Mouse (Mus musculus) hindbrain, embryonic 15.5 days (tissue): Measurements from ENCODE around the gene Copa. TPM values are rescaled to one million over a fixed set of nuclear protein-coding genes. Genes with fewer than 3 reads are reported as not detected.

ENCODE experiments used
- ATAC-seq: fragments of 200-750 bp; cut with Nextera tagmentation; 2 replicates; pipeline ENCODE4 v1.8.0; 2017; ENCODE audit warnings: low read depth, moderate number of reproducible peaks, moderate TSS enrichment; ENCODE audit not compliant: low FRiP score
- H3K27ac ChIP-seq: fragments of 300-500 bp; sonication (generic); replicated peaks from 2 replicates; pipeline ENCODE4 v1.5.1; 2015; ENCODE audit warnings: mild to moderate bottlenecking, inconsistent platforms
- H3K27me3 ChIP-seq: fragments of 300-500 bp; sonication (generic); 2 replicates; pipeline ENCODE4 v1.6.1; 2015; ENCODE audit warnings: control low read depth, inconsistent platforms
- H3K36me3 ChIP-seq: fragments of 300-500 bp; sonication (generic); 2 replicates; pipeline ENCODE4 v1.6.1; 2015; ENCODE audit warnings: control low read depth, inconsistent platforms
- H3K4me1 ChIP-seq: fragments of 300-500 bp; sonication (generic); replicated peaks from 2 replicates; pipeline ENCODE4 v1.6.1; 2015; ENCODE audit warnings: control low read depth, inconsistent platforms
- H3K4me2 ChIP-seq: fragments of 300-500 bp; sonication (generic); 2 replicates; pipeline ENCODE4 v1.6.1; 2015; ENCODE audit warnings: moderate library complexity, mild to moderate bottlenecking, inconsistent platforms
- H3K4me3 ChIP-seq: fragments of 300-500 bp; sonication (generic); 2 replicates; pipeline ENCODE4 v1.5.1; 2015; ENCODE audit warnings: mild to moderate bottlenecking, inconsistent platforms
- H3K9ac ChIP-seq: fragments of 300-500 bp; sonication (generic); 2 replicates; pipeline ENCODE4 v1.6.1; 2015; ENCODE audit warnings: inconsistent platforms
- H3K9me3 ChIP-seq: fragments of 300-500 bp; sonication (generic); 2 replicates; pipeline ENCODE4 v1.6.1; 2016; ENCODE audit warnings: control low read depth, inconsistent platforms
- WGBS: fragments of 180-500 bp; shearing (Covaris S2); methylation state at CpG from one replicate; pipeline ENCODE4 v1.1.7; 2015; 5-methylcytosine and 5-hydroxymethylcytosine counted together
- polyA plus RNA-seq: library from polyadenylated mRNA; unstranded; fragments of >200 nt; fragmentation: Nextera tagmentation; extraction: Ambion mirVana; gene quantifications from 2 replicates; pipeline ENCODE4 v1.2.1, GENCODE M21; 2015

Gene Copa
- polyA plus RNA-seq, 1 experiment from 2014 or later: 190 TPM

GRCm38 (mm10) chr1:172060659-172061058, 21.7 kb upstream of the Copa start:
- Histone ChIP-seq H3K36me3 (peaks cover 8% of the 10 kb centered on the region), H3K27me3 (no peaks in the 10 kb centered on the region), H3K9me3 (no peaks in the 10 kb centered on the region), H3K4me1 (peaks cover 4% of the 10 kb centered on the region; the same call in 1 of the 2 replicates), H3K4me3 (no peak overlapping the region), H3K9ac (no peak overlapping the region), H3K4me2 (no peak overlapping the region), H3K27ac (peak overlapping the region; percentile 33; the same call in 1 of the 2 replicates)
- no peak for ATAC-seq
- WGBS: 33% methylated on average over 4 of the region's 4 CpGs

- H3K4me1 ChIP-seq: peaks cover 4% of the 10 kb centered on the region; the same call in 1 of the 2 replicates
These were observed 21.1 kb upstream of the Copa start for GRCm38 (mm10) chr1:172061217-172061616.

GRCm38 (mm10) chr1:172062101-172062500, 20.2 kb upstream of the Copa start:
- H3K4me2 ChIP-seq: no peak overlapping the region
- H3K27ac ChIP-seq: peak overlapping the region; percentile 8; the same call in 1 of the 2 replicates
- no peak for ATAC-seq
- no peak overlapping the region for H3K9ac ChIP-seq
- peaks cover 4% of the 10 kb centered on the region; the same call in 1 of the 2 replicates for H3K4me1 ChIP-seq
- no peaks in the 10 kb centered on the region for H3K9me3 ChIP-seq
- H3K36me3 ChIP-seq: peaks cover 15% of the 10 kb centered on the region
- 87% methylated on average over 2 of the region's 2 CpGs for WGBS
- no peaks in the 10 kb centered on the region for H3K27me3 ChIP-seq
- no peak overlapping the region for H3K4me3 ChIP-seq

More at GRCm38 (mm10) chr1:172061217-172061616, 21.1 kb upstream of the Copa start:
- H3K27ac ChIP-seq: peak overlapping the region; percentile 33; the same call in 1 of the 2 replicates
- H3K9ac ChIP-seq: no peak overlapping the region
- H3K27me3 ChIP-seq: no peaks in the 10 kb centered on the region
- H3K9me3 ChIP-seq: no peaks in the 10 kb centered on the region
- peaks cover 8% of the 10 kb centered on the region for H3K36me3 ChIP-seq
- no peak overlapping the region for H3K4me2 ChIP-seq
- no peak overlapping the region for H3K4me3 ChIP-seq
- no peak for ATAC-seq
- 6% methylated on average over 8 of the region's 8 CpGs for WGBS

DNA sequence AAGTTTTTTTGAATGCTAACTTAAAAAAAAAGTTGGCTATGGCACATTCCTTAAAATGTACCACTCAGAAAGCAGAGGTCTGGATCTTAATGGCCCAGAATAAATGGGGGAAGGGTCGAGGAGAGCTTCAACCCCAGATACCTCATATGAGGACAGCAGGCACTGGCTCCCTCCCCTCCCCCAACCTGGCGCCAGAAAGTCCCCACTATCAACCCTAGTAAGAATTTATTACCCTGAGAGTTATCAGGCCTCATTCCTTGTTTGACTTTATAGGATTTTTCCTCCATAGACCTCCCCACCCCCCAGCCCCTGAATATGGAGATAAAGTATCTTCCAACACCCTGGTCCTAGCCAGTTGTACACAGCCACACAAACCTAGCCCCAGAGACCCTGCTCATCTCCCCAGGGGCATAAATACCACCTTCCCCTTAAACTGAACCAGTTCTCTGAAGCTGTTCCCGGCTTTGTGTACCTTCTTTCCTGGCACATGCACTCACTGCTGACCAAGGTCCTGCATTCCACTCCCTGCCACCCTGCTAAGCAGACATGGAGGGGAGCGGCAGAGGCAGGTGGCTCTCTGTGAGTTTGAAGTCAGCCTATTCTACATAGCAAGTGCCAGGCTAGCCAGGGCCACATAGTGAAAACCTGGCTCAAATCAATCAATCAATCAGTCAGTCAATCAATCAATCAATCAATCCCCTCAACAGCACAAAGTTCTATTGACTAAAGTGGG, 18.9 kb upstream of the Copa start:
- Histone ChIP-seq H3K27me3 (no peaks in the 10 kb centered on the region), H3K36me3 (peaks cover 29% of the 10 kb centered on the region), H3K4me3 (no peak overlapping the region), H3K27ac (no peak overlapping the region), H3K9ac (no peak overlapping the region), H3K4me1 (peaks cover 4% of the 10 kb centered on the region; the same call in 1 of the 2 replicates), H3K4me2 (no peak overlapping the region), H3K9me3 (no peaks in the 10 kb centered on the region)
- ATAC-seq: no peak
- 52% methylated on average over 4 of the region's 4 CpGs for WGBS

DNA sequence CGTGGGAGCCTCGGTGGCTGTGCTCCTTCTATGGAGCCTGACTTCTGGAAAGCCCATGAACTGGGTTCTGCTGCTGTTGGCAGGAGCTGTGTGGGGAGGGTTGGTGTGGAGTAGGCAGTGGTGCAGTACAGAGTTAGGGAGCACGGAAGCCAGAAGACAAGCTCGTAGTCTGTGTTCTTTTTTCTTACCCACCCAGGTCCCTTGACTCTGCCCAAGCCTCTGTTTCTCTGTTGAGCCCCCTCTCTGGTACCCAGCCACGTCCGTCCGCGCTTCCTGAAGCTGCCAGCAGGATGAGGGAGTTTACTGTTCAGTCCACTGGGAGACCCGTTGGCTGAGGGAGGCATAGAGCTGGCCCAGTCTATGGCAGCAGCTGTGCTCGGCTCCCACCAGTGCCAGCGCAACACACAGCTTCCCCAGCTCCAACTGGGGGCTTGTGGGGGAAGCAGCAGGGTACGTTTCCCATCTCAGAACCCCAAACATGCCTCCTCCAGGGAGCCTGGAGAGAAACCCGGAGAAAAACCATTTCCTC, 17.7 kb upstream of the Copa start:
- no peaks in the 10 kb centered on the region for H3K27me3 ChIP-seq
- H3K9ac ChIP-seq: no peak overlapping the region
- H3K4me2 ChIP-seq: no peak overlapping the region
- H3K4me1 ChIP-seq: no peaks in the 10 kb centered on the region
- H3K27ac ChIP-seq: peak overlapping the region; percentile 58
- H3K9me3 ChIP-seq: no peaks in the 10 kb centered on the region
- peak; percentile 63 for ATAC-seq
- WGBS: 40% methylated on average over 13 of the region's 13 CpGs
- H3K36me3 ChIP-seq: peaks cover 41% of the 10 kb centered on the region
- H3K4me3 ChIP-seq: no peak overlapping the region

- H3K9ac ChIP-seq: no peak overlapping the region
- no peak overlapping the region for H3K4me2 ChIP-seq
- peaks cover 92% of the 10 kb centered on the region for H3K36me3 ChIP-seq
- no peak for ATAC-seq
- no peak overlapping the region for H3K27ac ChIP-seq
- no peaks in the 10 kb centered on the region for H3K4me1 ChIP-seq
- no peak overlapping the region for H3K4me3 ChIP-seq
- no peaks in the 10 kb centered on the region for H3K27me3 ChIP-seq
- no peaks in the 10 kb centered on the region for H3K9me3 ChIP-seq
- 91% methylated on average over 6 of the region's 6 CpGs for WGBS
These were observed 12.1 kb upstream of the Copa start for GRCm38 (mm10) chr1:172070227-172070626.

DNA sequence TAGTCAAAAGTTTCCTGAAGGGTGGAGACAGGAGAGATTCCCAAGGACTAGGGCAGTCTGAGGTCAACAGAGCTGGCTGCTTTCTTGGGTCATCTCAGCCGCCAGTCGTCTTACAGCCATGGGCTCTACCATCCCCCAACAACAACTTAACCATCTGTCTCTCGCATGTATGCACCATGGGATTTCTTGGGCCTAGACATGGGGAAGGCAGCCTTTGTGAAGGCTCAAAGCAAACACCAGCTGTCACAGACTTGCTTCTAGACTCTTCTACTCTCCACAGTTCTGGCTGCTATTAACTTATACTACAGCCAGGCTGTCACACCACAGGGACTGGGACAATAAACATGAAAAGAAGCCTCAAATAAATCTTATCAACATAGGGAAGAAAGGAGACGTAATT, 10.8 kb upstream of the Copa start:
- H3K4me3 ChIP-seq: no peak overlapping the region
- peaks cover 98% of the 10 kb centered on the region for H3K36me3 ChIP-seq
- H3K9ac ChIP-seq: no peak overlapping the region
- no peaks in the 10 kb centered on the region for H3K9me3 ChIP-seq
- no peak overlapping the region for H3K4me2 ChIP-seq
- WGBS: 48% methylated on average over 4 of the region's 4 CpGs
- no peak for ATAC-seq
- no peaks in the 10 kb centered on the region for H3K27me3 ChIP-seq
- H3K27ac ChIP-seq: no peak overlapping the region
- no peaks in the 10 kb centered on the region for H3K4me1 ChIP-seq

- H3K9ac ChIP-seq: no peak overlapping the region
- no peaks in the 10 kb centered on the region for H3K27me3 ChIP-seq
- no peaks in the 10 kb centered on the region for H3K4me1 ChIP-seq
- no peak overlapping the region for H3K4me2 ChIP-seq
- 97% methylated on average over 7 of the region's 7 CpGs for WGBS
- no peaks in the 10 kb centered on the region for H3K9me3 ChIP-seq
- H3K27ac ChIP-seq: no peak overlapping the region
- no peak overlapping the region for H3K4me3 ChIP-seq
- no peak for ATAC-seq
- peaks cover 90% of the 10 kb centered on the region for H3K36me3 ChIP-seq
These were observed 9.7 kb upstream of the Copa start for GRCm38 (mm10) chr1:172072604-172073003.

DNA sequence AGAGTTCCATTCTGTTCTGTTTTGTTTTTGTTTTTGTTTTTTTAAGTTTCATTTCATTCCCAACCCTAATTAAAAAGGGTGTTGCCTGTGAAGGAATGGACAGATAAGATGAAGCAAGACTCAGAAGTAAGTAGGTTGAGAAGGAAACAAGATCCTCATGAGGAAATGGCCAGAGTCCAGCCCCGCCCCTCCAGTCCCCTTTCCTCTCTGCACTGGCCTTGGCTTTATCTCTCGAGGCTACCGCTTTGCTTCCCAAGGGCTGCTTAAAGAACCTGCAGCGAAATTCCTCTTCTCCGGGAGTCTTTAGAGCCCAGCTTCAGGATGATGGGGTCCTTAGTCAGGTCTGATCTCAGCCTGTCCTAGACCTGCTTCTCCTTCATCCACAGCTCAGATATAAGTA, 4.3 kb upstream of the Copa start:
- Histone ChIP-seq H3K4me1 (peaks cover 8% of the 10 kb centered on the region), H3K4me2 (no peak overlapping the region), H3K9ac (no peak overlapping the region), H3K27me3 (no peaks in the 10 kb centered on the region), H3K36me3 (peaks cover 61% of the 10 kb centered on the region), H3K27ac (no peak overlapping the region), H3K4me3 (no peak overlapping the region), H3K9me3 (no peaks in the 10 kb centered on the region)
- whole genome bisulfite sequencing: 80% methylated on average over 5 of the region's 5 CpGs
- ATAC-seq: no peak

- Histone ChIP-seq H3K36me3 (peaks cover 21% of the 10 kb centered on the region), H3K9ac (peak overlapping the region; percentile 79), H3K4me1 (peaks cover 28% of the 10 kb centered on the region), H3K9me3 (no peaks in the 10 kb centered on the region), H3K4me2 (peak overlapping the region; percentile 64), H3K4me3 (peak overlapping the region; percentile 77), H3K27me3 (no peaks in the 10 kb centered on the region), H3K27ac (peak overlapping the region; percentile 91)
- ATAC-seq: no peak; the same call in none of the 2 replicates
- WGBS: 1% methylated on average over 24 of the region's 24 CpGs
These were observed 643 bp downstream of the Copa start for GRCm38 (mm10) chr1:172082899-172083445.

GRCm38 (mm10) chr1:172093522-172093921, 11.2 kb downstream of the Copa start:
- H3K27ac ChIP-seq: no peak overlapping the region
- no peaks in the 10 kb centered on the region for H3K4me1 ChIP-seq
- no peaks in the 10 kb centered on the region for H3K27me3 ChIP-seq
- 52% methylated on average over 3 of the region's 3 CpGs for WGBS
- ATAC-seq: no peak
- no peak overlapping the region for H3K9ac ChIP-seq
- no peak overlapping the region for H3K4me2 ChIP-seq
- peaks cover 83% of the 10 kb centered on the region for H3K36me3 ChIP-seq
- no peaks in the 10 kb centered on the region for H3K9me3 ChIP-seq
- H3K4me3 ChIP-seq: no peak overlapping the region

- Histone ChIP-seq H3K27me3 (no peaks in the 10 kb centered on the region), H3K4me2 (no peak overlapping the region), H3K4me3 (no peak overlapping the region), H3K4me1 (no peaks in the 10 kb centered on the region), H3K9me3 (no peaks in the 10 kb centered on the region), H3K27ac (no peak overlapping the region), H3K9ac (no peak overlapping the region), H3K36me3 (peaks cover 79% of the 10 kb centered on the region)
- no peak for ATAC-seq
These were observed 12.0 kb downstream of the Copa start for GRCm38 (mm10) chr1:172094295-172094694.
